Mouse (Mus musculus) liver, embryonic 16.5 days (tissue): ENCODE measurements around the gene Naglu. TPM values are rescaled to one million over a fixed set of nuclear protein-coding genes. Genes with fewer than 3 reads are reported as not detected.
A peak's percentile ranks its signal among the peaks of the same experiment; 100 is the strongest.

ENCODE experiments used
- ATAC-seq: fragments of 200-750 bp; cut with Nextera tagmentation; 2 replicates; pipeline ENCODE4 v1.8.0; 2017; ENCODE audit warnings: low read depth, mild to moderate bottlenecking, moderate number of reproducible peaks, moderate library complexity
- H3K27ac ChIP-seq: fragments of 300-500 bp; sonication (generic); 2 replicates; pipeline ENCODE4 v1.5.1; 2014; ENCODE audit warnings: mild to moderate bottlenecking, low read length
- H3K27me3 ChIP-seq: fragments of 300-500 bp; sonication (generic); 2 replicates; pipeline ENCODE4 v1.6.1; 2014; ENCODE audit warnings: low read depth, low read length, mixed read lengths; ENCODE audit not compliant: control insufficient read depth, insufficient read depth
- H3K36me3 ChIP-seq: fragments of 300-500 bp; sonication (generic); 2 replicates; pipeline ENCODE4 v1.6.1; 2014; ENCODE audit warnings: mild to moderate bottlenecking; ENCODE audit not compliant: control insufficient read depth, insufficient read depth
- H3K4me1 ChIP-seq: fragments of 300-500 bp; sonication (generic); 2 replicates; pipeline ENCODE4 v1.6.1; 2014; ENCODE audit warnings: low read depth, low read length, mixed read lengths; ENCODE audit not compliant: control insufficient read depth
- H3K4me2 ChIP-seq: fragments of 300-500 bp; sonication (generic); 2 replicates; pipeline ENCODE4 v1.6.1; 2014; ENCODE audit warnings: low read depth, low read length, mixed read lengths
- H3K4me3 ChIP-seq: fragments of 300-500 bp; sonication (generic); 2 replicates; pipeline ENCODE4 v1.5.1; 2014; ENCODE audit warnings: low read depth, mild to moderate bottlenecking, low read length
- H3K9ac ChIP-seq: fragments of 300-500 bp; sonication (generic); 2 replicates; pipeline ENCODE4 v1.6.1; 2014; ENCODE audit warnings: low read depth, low read length
- H3K9me3 ChIP-seq: fragments of 300-500 bp; sonication (generic); replicated peaks from 2 replicates; pipeline ENCODE4 v1.6.1; 2016; ENCODE audit warnings: low read length; ENCODE audit not compliant: control insufficient read depth
- WGBS: fragments of 180-500 bp; shearing (Covaris S2); extraction: QIAGEN DNeasy Blood & Tissue Kit; methylation state at CpG from one replicate; pipeline ENCODE4 v1.1.7; 2014; ENCODE audit not compliant: insufficient replicate concordance; 5-methylcytosine and 5-hydroxymethylcytosine counted together
- polyA plus RNA-seq: library from polyadenylated mRNA; unstranded; fragments of >200 nt; fragmentation: Nextera tagmentation; extraction: Ambion mirVana; gene quantifications from 2 replicates; pipeline ENCODE4 v1.2.1, GENCODE M21; 2015

The Naglu gene
- polyA plus RNA-seq, 1 experiment from 2014 or later: 7.2 TPM

- H3K9me3 ChIP-seq: no peaks in the 10 kb centered on the region
- peaks cover 8% of the 10 kb centered on the region for H3K36me3 ChIP-seq
- no peak overlapping the region for H3K4me2 ChIP-seq
- peaks cover 50% of the 10 kb centered on the region for H3K4me1 ChIP-seq
- ATAC-seq: no peak
- H3K4me3 ChIP-seq: no peak overlapping the region
- 89% methylated on average over 12 of the region's 12 CpGs for WGBS
- peaks cover 20% of the 10 kb centered on the region for H3K27me3 ChIP-seq
- no peak overlapping the region for H3K27ac ChIP-seq
- H3K9ac ChIP-seq: no peak overlapping the region
Observed at GRCm38 (mm10) chr11:101084811-101085210, 15.0 kb downstream of the Naglu start.

GRCm38 (mm10) chr11:101085617-101086322 is 16.0 kb downstream of the Naglu start:
- H3K9ac ChIP-seq: no peak overlapping the region

GRCm38 (mm10) chr11:101086323-101086674 is 16.5 kb downstream of the Naglu start:
- ATAC-seq: no peak
- 0 out of 2 replicates have a peak overlapping the region, but pooled peaks have one; percentile 80 for H3K9ac ChIP-seq

More at GRCm38 (mm10) chr11:101085617-101086322, 16.0 kb downstream of the Naglu start:
- peaks cover 50% of the 10 kb centered on the region for H3K4me1 ChIP-seq
- H3K4me3 ChIP-seq: no peak overlapping the region
- H3K27ac ChIP-seq: no peak overlapping the region; the same call in 1 of the 2 replicates
- peaks cover 16% of the 10 kb centered on the region for H3K36me3 ChIP-seq
- WGBS: 87% methylated on average over 18 of the region's 18 CpGs
- H3K27me3 ChIP-seq: peaks cover 10% of the 10 kb centered on the region
- no peaks in the 10 kb centered on the region for H3K9me3 ChIP-seq
- H3K4me2 ChIP-seq: no peak overlapping the region; the same call in 1 of the 2 replicates
- no peak for ATAC-seq

GRCm38 (mm10) chr11:101086756-101087681 is 17.2 kb downstream of the Naglu start, which contains the start of gene Mlx:
Mlx (plus strand) TSS chr11:101087277.
- Histone ChIP-seq H3K4me1 (peaks cover 40% of the 10 kb centered on the region), H3K27ac (peak within 1 kb of the TSS; percentile 65), H3K9me3 (no peaks in the 10 kb centered on the region), H3K36me3 (peaks cover 26% of the 10 kb centered on the region), H3K27me3 (no peaks in the 10 kb centered on the region), H3K4me3 (peak within 1 kb of the TSS; percentile 77), H3K9ac (peak within 1 kb of the TSS; percentile 80), H3K4me2 (peak within 1 kb of the TSS; percentile 92)
- ATAC-seq: peak; percentile 78
- 2% methylated on average over 51 of the region's 52 CpGs for WGBS

More at GRCm38 (mm10) chr11:101086323-101086674, 16.5 kb downstream of the Naglu start:
- 73% methylated on average over 6 of the region's 6 CpGs for WGBS
- H3K4me1 ChIP-seq: peaks cover 47% of the 10 kb centered on the region
- H3K27me3 ChIP-seq: peaks cover 5% of the 10 kb centered on the region
- peak overlapping the region; percentile 77 for H3K4me3 ChIP-seq
- peak overlapping the region; percentile 92 for H3K4me2 ChIP-seq
- H3K27ac ChIP-seq: peak overlapping the region; percentile 65
- peaks cover 20% of the 10 kb centered on the region for H3K36me3 ChIP-seq
- no peaks in the 10 kb centered on the region for H3K9me3 ChIP-seq

- H3K36me3 ChIP-seq: peaks cover 32% of the 10 kb centered on the region
- peak overlapping the region; percentile 80 for H3K9ac ChIP-seq
- 8% methylated on average over 8 of the region's 8 CpGs for WGBS
- H3K4me2 ChIP-seq: peak overlapping the region; percentile 92
- no peaks in the 10 kb centered on the region for H3K27me3 ChIP-seq
- ATAC-seq: no peak
- H3K4me1 ChIP-seq: peaks cover 37% of the 10 kb centered on the region
- H3K27ac ChIP-seq: peak overlapping the region; percentile 65
- peak overlapping the region; percentile 77 for H3K4me3 ChIP-seq
- no peaks in the 10 kb centered on the region for H3K9me3 ChIP-seq
Observed at GRCm38 (mm10) chr11:101087682-101088055, 17.9 kb downstream of the Naglu start.

- Histone ChIP-seq H3K4me1 (peaks cover 35% of the 10 kb centered on the region), H3K4me3 (no peak overlapping the region), H3K27ac (no peak overlapping the region), H3K27me3 (no peaks in the 10 kb centered on the region), H3K4me2 (no peak overlapping the region), H3K9ac (no peak overlapping the region), H3K9me3 (no peaks in the 10 kb centered on the region), H3K36me3 (peaks cover 36% of the 10 kb centered on the region)
- ATAC-seq: no peak
- 64% methylated on average over 1 of the region's 1 CpGs for WGBS
Observed at GRCm38 (mm10) chr11:101089931-101090330, 20.1 kb downstream of the Naglu start.

GRCm38 (mm10) chr11:101094930-101095313 is 25.1 kb downstream of the Naglu start:
- peak overlapping the region; percentile 88 for H3K4me2 ChIP-seq
- under 1% methylated on average over 18 of the region's 18 CpGs for WGBS
- no peaks in the 10 kb centered on the region for H3K27me3 ChIP-seq
- H3K4me3 ChIP-seq: peak overlapping the region; percentile 90
- peaks cover 54% of the 10 kb centered on the region for H3K36me3 ChIP-seq
- ATAC-seq: 0 out of 2 replicates have a peak, but pooled peaks have one; percentile 6
- peaks cover 18% of the 10 kb centered on the region for H3K4me1 ChIP-seq
- peak overlapping the region; percentile 94 for H3K9ac ChIP-seq
- 0 out of 2 replicates have a peak overlapping the region, but pooled peaks have one; percentile 31 for H3K27ac ChIP-seq
- H3K9me3 ChIP-seq: no peaks in the 10 kb centered on the region

- H3K4me2 ChIP-seq: peak within 1 kb of the TSS; percentile 88
- 0% methylated on average over 43 of the region's 43 CpGs for WGBS
- no peaks in the 10 kb centered on the region for H3K27me3 ChIP-seq
- peak; percentile 98 for ATAC-seq
- H3K4me1 ChIP-seq: peaks cover 18% of the 10 kb centered on the region
- peaks cover 54% of the 10 kb centered on the region for H3K36me3 ChIP-seq
- H3K9ac ChIP-seq: peak within 1 kb of the TSS; percentile 94
- H3K9me3 ChIP-seq: no peaks in the 10 kb centered on the region
- H3K4me3 ChIP-seq: peak within 1 kb of the TSS; percentile 90
- peak within 1 kb of the TSS; percentile 97 for H3K27ac ChIP-seq
Observed at GRCm38 (mm10) chr11:101095314-101096024, 25.7 kb downstream of the Naglu start, which contains the start of gene Psmc3ip. Psmc3ip (minus strand) TSS chr11:101095436.
